Mouse (Mus musculus) c-Kit-positive CD71-positive TER-119-negative erythroid progenitor cells, embryonic 14.5 days (primary cell): Measurements from ENCODE around the gene Ctsd.

ENCODE experiments used
- DNase-seq: peaks from one replicate; pipeline ENCODE4 v3.0.0-alpha.2; 2013; ENCODE audit warnings: low read depth

The Ctsd gene

GRCm38 (mm10) chr7:142373641-142374412 is 14.0 kb downstream of the Ctsd start, which contains the start of gene Ifitm10:
Gene Ifitm10, minus strand, starts transcription at chr7:142373753.
- no peak for DNase-seq

GRCm38 (mm10) chr7:142373039-142373438 is 14.8 kb downstream of the Ctsd start:
- no peak for DNase-seq

DNA sequence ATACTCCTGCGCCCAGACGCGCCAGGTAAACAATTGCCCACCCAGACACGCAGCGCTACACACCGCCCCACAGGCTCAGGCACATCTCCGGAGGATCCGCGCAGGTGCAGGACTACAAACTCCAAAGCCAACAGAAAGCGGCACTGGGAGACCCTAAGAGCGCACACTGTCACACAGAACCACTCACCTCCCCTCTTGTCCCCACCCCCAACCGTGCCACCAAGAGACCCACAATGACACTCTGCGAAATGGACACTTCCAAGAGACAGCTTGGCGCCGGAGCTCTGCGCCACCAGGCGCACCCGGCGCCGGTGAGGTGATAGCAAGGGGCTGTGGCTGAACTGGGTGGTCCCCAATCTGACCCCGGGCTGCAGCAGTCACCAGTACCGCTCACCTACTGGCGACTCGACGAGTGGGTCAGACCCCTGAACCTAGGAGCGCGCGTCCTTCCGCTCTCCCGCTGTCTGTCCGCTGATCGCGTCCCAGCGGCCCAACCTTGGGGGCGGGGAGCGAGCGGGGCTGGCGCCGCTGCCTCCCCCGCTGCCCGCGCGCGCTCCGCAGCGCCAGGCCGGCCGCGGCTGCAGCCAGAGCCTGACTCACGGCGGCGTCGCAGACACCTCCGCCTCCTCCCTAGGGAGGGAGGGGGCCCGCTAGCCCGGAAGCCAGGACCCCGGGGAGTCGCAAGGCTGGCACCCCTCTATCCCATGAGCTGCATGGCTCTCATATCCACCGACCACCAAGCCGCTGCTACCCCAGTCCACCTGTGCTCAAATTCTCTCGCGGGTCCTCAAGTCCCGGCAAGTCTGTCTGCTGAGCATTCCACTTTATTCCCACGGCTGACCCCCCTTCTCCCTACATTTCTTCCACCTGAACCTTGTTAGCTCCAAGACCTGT is 15.8 kb downstream of the Ctsd start:
- no peak for DNase-seq

DNA sequence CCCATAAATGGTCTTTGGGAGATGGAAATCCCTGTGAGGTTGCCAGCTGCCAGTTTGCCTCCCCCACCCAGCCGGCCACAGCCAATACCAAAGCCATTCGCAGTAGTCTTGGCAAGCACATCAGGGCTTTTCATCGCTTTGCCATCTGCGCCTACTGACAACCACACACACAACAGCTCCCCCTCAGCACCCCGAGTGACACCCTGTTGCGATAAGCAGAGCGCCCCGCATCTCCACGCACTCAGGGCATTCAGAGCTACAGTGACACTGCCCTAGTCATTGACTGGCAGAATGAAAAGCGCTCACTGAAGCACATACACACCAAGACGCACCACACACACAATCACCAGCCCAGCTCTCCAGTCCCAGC is 16.5 kb downstream of the Ctsd start:
- DNase-seq = no peak

DNA sequence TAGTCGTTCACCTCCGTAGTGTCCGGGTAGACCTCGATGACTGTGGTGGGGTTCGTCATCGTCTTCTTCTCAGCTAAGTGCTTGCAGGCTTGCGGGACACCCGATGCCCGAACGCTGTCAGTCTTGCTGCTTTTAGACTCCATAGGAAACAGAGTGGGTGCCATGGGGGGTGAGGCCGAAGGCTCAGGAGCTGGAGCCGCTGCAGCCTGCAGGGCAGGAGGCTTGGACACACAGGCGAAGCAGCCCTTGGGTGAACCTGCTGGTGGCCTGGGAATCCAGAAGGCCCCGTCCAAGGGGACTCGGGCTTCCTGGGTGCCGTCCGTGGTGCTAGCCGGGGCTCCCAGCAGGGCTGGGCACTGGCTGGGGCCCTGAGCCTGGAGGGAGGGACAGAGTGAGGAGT is 16.9 kb downstream of the Ctsd start:
- DNase-seq = no peak

DNA sequence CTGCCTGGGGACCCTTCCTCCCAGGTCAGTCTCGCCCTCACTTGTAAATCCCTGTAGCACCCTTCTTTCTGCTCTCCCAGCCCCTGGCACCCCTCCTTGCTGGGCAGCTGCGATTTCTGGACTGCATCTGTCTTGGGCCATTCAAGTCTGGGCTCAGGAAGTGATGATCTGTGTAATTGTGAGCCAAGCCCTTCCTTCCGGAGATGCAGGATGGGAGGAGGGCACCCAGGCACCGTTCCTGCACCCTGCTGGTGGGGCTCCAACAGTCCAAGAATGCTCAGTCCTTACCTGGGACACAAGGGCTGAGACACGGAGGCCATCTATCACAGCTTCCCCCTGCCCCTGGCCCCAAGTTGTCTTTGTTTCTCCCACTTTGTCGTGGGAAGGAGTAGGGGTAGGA is 18.0 kb downstream of the Ctsd start:
- DNase-seq = no peak

DNA sequence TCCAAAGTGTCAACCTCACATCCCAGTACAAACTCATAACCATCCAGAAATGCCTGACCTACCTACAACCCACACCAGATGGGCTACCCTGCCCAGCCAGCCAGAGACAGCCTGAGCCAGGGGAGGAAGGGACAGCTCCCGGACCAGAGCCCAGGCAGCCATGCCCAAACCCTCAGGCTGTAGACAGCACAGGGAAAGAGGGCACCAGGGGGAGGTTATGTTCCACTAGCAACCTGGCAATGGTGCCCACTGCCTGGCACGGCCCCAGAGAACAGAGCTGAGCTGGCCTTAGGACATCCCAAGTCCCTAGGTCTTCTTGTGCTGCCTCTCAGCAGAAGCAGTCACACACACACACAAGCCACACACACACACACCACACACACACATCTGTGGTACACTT is 19.0 kb downstream of the Ctsd start:
- no peak for DNase-seq

DNA sequence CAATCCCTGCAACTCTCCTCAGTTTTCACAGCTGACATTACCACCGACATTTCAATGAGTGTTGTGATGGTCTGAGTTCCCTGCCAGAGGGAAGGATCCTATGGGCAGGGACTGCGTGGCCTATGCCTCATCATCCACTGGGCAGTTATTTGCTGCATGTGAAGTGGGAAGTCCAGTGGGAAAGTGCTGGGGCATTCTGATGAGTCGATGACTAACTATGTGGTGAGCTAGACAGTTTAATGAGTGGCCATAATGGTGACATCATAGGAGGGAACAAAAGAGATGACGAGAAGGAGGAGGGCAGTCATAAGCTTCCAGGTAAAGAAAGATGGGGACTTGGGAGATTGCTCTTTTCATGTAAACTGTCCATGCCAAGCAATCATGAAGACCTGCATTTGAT is 24.7 kb downstream of the Ctsd start:
- DNase-seq = no peak

- DNase-seq = no peak
Observed at GRCm38 (mm10) chr7:142360743-142361142, 27.1 kb downstream of the Ctsd start.

DNA sequence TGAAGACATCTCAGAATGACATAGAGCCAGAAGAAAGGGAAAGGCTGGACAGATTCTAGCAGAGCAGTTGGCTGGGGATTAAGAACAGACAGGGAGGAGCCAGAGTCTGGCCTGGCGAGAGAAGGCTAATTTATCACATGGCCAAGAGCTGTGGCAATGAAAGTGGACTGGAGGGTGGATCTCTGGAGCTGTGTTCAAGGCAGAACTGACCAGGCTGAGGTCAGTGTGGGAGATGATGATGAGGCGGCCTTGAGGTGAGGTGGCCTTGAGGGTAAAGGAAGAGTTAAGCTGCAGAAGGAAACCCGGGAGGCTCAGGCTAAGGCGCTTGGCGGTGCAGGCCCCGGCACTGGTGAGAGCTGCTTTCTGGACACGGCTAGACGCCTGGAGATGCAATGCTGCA is 28.7 kb downstream of the Ctsd start:
- DNase-seq = no peak

DNA sequence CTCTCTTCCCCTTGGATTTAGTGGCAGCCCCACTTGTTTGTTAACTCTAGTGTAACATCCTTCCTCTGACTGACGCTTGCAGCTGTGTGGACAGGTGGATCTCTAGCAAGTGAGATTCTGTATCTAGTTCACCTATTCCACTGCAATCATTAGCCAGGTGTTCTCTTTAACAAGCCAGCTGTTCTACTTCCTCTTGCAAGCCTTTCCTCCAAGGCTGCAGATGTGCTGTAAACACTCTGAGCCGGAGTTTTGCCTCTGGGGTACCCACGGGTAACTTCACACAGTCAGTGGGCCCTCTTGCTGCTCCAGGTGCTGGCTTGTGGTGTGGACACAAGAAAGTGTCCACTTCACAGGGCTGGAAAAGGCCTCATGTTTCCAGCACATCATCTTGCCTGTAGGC is 30.3 kb downstream of the Ctsd start:
- DNase-seq = no peak

GRCm38 (mm10) chr7:142354661-142355233 is 33.1 kb downstream of the Ctsd start:
- no peak for DNase-seq

GRCm38 (mm10) chr7:142353854-142354253 is 34.0 kb downstream of the Ctsd start:
- DNase-seq = peak; percentile 71

- DNase-seq = no peak
Observed at GRCm38 (mm10) chr7:142351569-142351968, 36.3 kb downstream of the Ctsd start.

GRCm38 (mm10) chr7:142349308-142349961 is 38.4 kb downstream of the Ctsd start:
- no peak for DNase-seq

DNA sequence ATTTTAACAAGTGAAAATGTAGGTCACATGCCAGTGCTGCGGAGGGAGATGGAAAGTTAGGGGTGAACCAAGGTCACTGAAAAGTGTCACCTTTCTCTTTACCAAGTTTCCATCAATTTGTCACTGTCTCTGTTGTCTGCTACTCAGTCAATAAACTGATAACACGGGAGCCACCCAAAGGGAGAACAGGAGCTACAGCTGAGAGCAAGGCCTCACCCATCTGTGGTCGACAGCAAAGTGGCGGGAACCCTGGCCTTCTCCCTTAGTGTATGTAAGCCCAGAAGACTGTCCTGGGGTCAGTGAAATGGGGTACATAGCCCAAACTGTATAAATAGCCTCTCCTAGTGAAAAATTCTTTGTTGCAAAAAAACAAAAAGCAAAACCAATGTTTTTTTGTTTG is 40.3 kb downstream of the Ctsd start:
- no peak for DNase-seq

GRCm38 (mm10) chr7:142342247-142342640 is 45.6 kb downstream of the Ctsd start:
- DNase-seq = no peak

DNA sequence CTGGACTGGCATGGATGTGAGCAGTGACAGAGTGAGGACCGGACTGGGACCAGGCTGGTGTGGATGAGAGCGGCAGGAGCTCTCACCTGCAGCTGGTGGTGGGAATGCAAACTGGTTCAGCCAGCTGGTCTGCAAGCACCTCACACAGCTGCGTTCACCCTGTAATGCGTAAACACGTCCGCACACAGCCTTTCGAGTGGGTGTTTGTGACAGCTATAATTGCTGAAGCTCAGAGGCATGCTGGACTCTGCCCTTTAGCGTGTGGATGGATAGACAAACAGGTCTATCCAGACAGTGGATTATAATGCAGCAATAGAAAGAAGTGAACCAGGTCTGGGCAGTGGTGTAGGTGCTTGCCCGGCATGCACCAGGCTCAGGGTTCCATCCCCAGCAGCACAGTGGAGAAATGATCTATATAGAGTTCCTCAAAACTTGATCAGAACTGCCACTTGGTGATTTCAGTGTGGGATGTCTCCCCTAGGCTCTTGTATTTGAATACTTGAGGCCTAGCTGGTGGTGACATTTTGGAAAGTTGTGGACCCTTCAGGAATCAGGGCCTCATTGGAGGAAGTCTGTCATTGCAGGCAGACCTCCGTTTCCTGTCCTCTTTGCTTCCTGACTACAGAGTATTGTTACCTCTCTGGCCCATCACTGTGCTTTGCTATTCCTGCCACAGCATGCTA is 46.1 kb downstream of the Ctsd start:
- no peak for DNase-seq

DNA sequence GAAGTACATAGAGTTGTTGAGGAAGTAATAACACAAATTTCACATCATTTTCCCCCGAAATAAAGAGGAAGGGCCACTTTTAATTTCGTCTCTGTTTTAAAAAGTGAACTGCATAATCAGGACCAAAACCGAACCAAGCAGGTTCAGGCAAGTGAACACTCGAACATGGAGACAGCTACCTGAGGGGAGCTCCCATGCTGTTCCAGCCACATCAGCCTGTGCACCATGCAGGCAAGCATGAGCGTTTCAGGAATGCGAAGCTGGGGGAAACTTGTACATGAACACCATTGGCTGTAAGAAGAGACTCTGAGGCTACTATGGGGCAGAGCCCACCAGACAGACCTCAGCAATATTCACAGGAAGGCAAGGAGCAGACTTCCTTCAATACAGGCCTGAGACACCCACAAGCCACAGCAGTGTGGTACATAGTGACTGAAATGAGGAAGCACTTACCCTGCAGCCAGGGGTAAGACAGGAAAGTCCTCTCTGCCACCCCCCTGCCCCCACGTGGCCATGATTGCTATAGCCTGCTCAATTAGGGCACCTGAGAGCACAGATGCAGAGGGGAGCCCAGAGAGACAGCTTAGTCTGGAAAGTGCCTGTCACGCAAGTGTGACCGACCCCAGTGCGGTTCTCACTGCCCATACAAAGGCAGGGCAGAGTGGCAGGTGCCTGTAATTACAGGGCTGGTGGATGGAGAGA is 47.4 kb downstream of the Ctsd start:
- no peak for DNase-seq

DNA sequence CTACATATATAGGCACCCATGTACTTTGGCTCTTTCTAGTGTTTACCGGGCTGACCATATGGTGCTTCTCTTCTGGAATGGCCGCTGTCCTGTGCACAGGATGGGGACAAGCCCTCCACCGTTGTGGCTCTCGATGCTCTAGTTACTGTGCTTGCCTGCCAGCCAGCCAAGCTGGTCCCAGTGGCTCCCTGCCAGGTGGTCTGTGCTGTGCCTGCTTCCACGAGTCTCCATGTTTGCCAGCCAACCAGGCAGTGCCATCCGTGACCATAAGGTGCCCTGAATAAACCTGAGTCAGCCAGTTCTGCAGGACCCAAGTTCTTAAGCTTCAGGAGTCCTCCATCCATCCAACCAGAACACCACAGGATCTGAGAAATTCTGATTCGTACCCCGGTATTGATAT is 52.7 kb downstream of the Ctsd start:
- no peak for DNase-seq

GRCm38 (mm10) chr7:142334246-142334645 is 53.6 kb downstream of the Ctsd start:
- peak; percentile 78 for DNase-seq
